Mouse (Mus musculus): Measurements from ENCODE around the gene Proca1. TPM values are rescaled to one million over a fixed set of nuclear protein-coding genes. Genes with fewer than 3 reads are reported as not detected.

The Proca1 gene
- polyA plus RNA-seq, 1 experiment from 2014 or later = 1.3 TPM

DNA sequence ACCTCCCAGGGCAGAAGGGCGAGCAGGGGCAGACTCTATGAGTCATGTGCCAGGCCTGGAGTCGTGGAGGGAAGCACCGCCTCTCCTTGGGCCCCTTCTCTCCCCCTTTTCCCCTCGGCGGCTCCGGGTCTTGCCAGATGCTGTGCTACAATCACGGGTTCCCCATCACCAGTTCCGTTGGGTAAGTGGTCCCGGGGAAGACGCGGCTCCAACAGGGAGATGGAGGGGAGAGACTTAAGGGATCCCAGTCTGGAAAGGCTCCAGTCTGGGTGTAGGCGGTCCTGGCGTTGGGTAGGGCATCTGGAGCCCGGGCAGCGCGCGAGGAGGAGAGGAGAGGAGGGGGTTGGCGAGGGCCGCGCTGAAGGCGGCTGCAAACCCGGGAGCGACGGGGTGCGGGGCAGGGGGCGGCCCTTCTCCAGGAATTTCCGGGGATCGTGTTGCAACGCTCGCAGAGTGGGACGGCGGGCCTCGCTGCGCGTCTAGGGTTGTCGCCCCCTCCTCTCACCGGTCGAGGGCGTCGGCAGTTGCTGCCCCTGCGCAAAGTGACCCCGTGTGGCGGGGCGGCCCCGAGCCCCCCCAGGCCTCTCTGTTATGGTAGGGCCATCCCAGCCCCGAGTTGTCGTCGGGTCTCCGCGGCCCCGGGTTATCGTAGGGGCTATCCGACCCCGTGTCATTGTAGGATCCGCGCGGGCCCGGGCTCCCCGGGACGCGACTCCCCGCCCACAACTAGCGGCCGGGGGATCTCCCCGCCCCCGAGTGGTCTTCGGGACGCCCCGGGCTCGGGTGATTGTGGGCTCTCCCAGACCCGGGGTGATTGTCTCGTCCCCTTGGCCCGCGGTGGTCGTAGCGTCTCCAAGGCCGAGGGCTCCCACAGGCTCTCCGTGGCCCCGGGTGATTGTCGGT, 4.6 kb upstream of the Proca1 start, which contains the start of gene Rab34:
Gene Rab34, plus strand, starts transcription at position 100 of the 903 bp plus-strand sequence.
- H3K27ac ChIP-seq = peak within 1 kb of the TSS; percentile 94
- H3K4me3 ChIP-seq = peak within 1 kb of the TSS; percentile 60
- peak; percentile 83 for ATAC-seq
- no peaks in the 10 kb centered on the region for H3K9me3 ChIP-seq (replicated peaks)
- under 1% methylated on average over 78 of the region's 80 CpGs for whole genome bisulfite sequencing
- H3K4me2 ChIP-seq = peak within 1 kb of the TSS; percentile 65
- peak within 1 kb of the TSS; percentile 82 for H3K9ac ChIP-seq
- H3K36me3 ChIP-seq (ENCODE audit: poor library complexity, severe bottlenecking) = peaks cover 33% of the 10 kb centered on the region
- peaks cover 21% of the 10 kb centered on the region for H3K4me1 ChIP-seq
- no peaks in the 10 kb centered on the region for H3K27me3 ChIP-seq

GRCm38 (mm10) chr11:78189234-78190040, 3.8 kb upstream of the Proca1 start:
- Histone ChIP-seq H3K4me3 (peak overlapping the region; percentile 60), H3K27me3 (no peaks in the 10 kb centered on the region), H3K9ac (peak overlapping the region; percentile 82), H3K36me3 (ENCODE audit: poor library complexity, severe bottlenecking) (peaks cover 33% of the 10 kb centered on the region), H3K4me1 (peaks cover 20% of the 10 kb centered on the region), H3K4me2 (peak overlapping the region; percentile 65), H3K9me3 (replicated peaks) (no peaks in the 10 kb centered on the region), H3K27ac (peak overlapping the region; percentile 94)
- under 1% methylated on average over 41 of the region's 42 CpGs for WGBS
- ATAC-seq = peak; percentile 85

DNA sequence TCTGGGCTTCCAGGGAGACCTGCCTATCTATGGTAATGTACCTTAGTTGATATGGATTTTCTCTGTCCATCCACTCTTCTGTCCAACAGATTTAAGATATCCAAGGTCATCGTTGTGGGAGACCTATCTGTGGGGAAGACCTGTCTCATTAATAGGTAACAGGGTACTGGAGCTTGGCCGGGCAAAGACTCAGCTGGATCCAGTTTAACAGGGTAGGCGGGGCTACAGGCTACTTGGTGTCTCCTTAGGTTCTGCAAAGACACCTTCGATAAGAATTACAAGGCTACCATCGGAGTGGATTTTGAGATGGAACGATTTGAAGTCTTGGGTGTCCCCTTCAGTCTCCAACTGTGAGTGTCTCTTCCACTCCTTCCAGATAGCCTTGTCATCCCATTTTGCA, 3.2 kb upstream of the Proca1 start:
- peak overlapping the region; percentile 94 for H3K27ac ChIP-seq
- no peak overlapping the region for H3K9ac ChIP-seq

GRCm38 (mm10) chr11:78194411-78195100, 1.4 kb downstream of the Proca1 start:
- peak overlapping the region; percentile 55 for H3K4me2 ChIP-seq
- WGBS = 4% methylated on average over 30 of the region's 30 CpGs
- H3K9me3 ChIP-seq (replicated peaks) = no peaks in the 10 kb centered on the region
- H3K36me3 ChIP-seq (ENCODE audit: poor library complexity, severe bottlenecking) = peaks cover 33% of the 10 kb centered on the region
- H3K9ac ChIP-seq = peak overlapping the region; percentile 37; the same call in 1 of the 2 replicates
- H3K4me1 ChIP-seq = peaks cover 19% of the 10 kb centered on the region
- peak; percentile 52; the same call in 1 of the 2 replicates for ATAC-seq
- no peaks in the 10 kb centered on the region for H3K27me3 ChIP-seq
- H3K4me3 ChIP-seq = peak overlapping the region; percentile 33
- no peak overlapping the region for H3K27ac ChIP-seq

More for the DNA sequence above, 3.2 kb upstream of the Proca1 start:
- Histone ChIP-seq H3K27me3 (no peaks in the 10 kb centered on the region), H3K36me3 (ENCODE audit: poor library complexity, severe bottlenecking) (peaks cover 33% of the 10 kb centered on the region), H3K4me3 (peak overlapping the region; percentile 60), H3K4me2 (peak overlapping the region; percentile 65), H3K9me3 (replicated peaks) (no peaks in the 10 kb centered on the region), H3K4me1 (peaks cover 26% of the 10 kb centered on the region)
- no peak for ATAC-seq
- WGBS = 75% methylated on average over 6 of the region's 6 CpGs

DNA sequence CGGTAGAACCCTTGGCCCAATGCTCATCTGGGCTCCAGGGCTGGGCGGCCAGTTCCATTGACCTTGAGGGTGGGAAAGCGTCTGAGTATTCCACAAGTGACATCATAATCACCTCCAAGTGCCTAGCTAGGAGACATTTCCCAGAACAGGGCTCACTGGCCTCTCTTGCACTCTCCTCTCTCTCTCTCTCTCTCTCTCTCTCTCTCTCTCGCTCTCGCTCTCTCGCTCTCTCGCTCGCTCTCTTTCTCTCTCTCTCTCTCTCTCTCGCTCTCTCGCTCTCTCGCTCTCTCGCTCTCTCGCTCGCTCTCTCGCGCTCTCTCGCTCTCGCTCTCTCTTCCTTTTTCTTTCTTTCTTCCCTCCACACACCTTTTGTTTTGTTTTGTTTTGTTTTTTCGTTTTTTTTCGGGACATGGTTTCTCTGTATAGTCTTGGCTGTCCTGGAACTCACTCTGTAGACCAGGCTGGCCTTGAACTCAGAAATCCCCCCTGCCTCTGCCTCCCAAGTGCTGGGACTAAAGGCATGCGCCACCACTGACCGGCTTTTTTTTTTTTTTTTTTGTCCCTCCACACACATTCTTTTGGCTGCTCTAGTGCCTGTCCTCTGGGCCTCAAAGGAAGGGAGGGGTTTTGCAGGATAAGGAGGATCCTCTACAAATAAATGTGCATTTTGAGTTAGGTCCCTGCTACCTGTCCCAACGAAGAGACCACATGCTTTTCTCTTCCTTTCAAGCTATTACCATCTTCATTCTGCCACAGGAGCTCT, 2.1 kb downstream of the Proca1 start:
- no peaks in the 10 kb centered on the region for H3K9me3 ChIP-seq (replicated peaks)
- no peaks in the 10 kb centered on the region for H3K27me3 ChIP-seq
- WGBS = 54% methylated on average over 23 of the region's 23 CpGs
- ATAC-seq = no peak
- peaks cover 32% of the 10 kb centered on the region for H3K36me3 ChIP-seq (ENCODE audit: poor library complexity, severe bottlenecking)
- H3K9ac ChIP-seq = 0 out of 2 replicates have a peak overlapping the region, but pooled peaks have one; percentile 37
- H3K4me3 ChIP-seq = peak overlapping the region; percentile 33
- no peak overlapping the region for H3K27ac ChIP-seq
- peak overlapping the region; percentile 55 for H3K4me2 ChIP-seq
- H3K4me1 ChIP-seq = peaks cover 12% of the 10 kb centered on the region

- H3K27ac ChIP-seq = no peak overlapping the region
- no peak for ATAC-seq
- H3K4me2 ChIP-seq = no peak overlapping the region
- WGBS = 93% methylated on average over 3 of the region's 3 CpGs
- no peak overlapping the region for H3K9ac ChIP-seq
- H3K4me1 ChIP-seq = no peaks in the 10 kb centered on the region
- H3K4me3 ChIP-seq = no peak overlapping the region
- no peaks in the 10 kb centered on the region for H3K9me3 ChIP-seq (replicated peaks)
- H3K27me3 ChIP-seq = no peaks in the 10 kb centered on the region
- H3K36me3 ChIP-seq (ENCODE audit: poor library complexity, severe bottlenecking) = peaks cover 38% of the 10 kb centered on the region
Observed at GRCm38 (mm10) chr11:78202372-78202771, 9.2 kb downstream of the Proca1 start.

DNA sequence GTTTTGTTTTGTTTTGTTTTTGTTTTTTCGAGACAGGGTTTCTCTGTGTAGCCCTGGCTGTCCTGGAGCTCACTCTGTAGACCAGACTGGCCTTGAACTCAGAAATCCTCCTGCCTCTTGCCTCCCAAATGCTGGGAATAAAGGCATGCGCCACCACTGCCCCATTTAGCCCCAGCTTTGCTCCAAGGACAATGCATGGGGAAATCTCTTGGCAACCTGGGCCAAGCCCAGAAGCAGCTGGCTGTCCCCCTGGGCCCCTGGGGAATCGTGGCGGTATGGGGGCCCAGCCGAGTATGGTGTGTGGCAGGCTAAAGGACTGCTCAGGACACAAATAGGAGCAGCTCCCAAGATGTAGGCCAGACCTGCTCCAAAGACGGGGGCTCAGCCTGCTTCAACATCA, 11.1 kb downstream of the Proca1 start:
- 0 out of 2 replicates have a peak overlapping the region, but pooled peaks have one; percentile 9 for H3K9ac ChIP-seq
- H3K27me3 ChIP-seq = no peaks in the 10 kb centered on the region
- no peaks in the 10 kb centered on the region for H3K4me1 ChIP-seq
- no peak overlapping the region for H3K4me2 ChIP-seq
- H3K4me3 ChIP-seq = no peak overlapping the region
- no peak overlapping the region for H3K27ac ChIP-seq
- WGBS = 87% methylated on average over 6 of the region's 6 CpGs
- ATAC-seq = no peak
- peaks cover 57% of the 10 kb centered on the region for H3K36me3 ChIP-seq (ENCODE audit: poor library complexity, severe bottlenecking)
- no peaks in the 10 kb centered on the region for H3K9me3 ChIP-seq (replicated peaks)

DNA sequence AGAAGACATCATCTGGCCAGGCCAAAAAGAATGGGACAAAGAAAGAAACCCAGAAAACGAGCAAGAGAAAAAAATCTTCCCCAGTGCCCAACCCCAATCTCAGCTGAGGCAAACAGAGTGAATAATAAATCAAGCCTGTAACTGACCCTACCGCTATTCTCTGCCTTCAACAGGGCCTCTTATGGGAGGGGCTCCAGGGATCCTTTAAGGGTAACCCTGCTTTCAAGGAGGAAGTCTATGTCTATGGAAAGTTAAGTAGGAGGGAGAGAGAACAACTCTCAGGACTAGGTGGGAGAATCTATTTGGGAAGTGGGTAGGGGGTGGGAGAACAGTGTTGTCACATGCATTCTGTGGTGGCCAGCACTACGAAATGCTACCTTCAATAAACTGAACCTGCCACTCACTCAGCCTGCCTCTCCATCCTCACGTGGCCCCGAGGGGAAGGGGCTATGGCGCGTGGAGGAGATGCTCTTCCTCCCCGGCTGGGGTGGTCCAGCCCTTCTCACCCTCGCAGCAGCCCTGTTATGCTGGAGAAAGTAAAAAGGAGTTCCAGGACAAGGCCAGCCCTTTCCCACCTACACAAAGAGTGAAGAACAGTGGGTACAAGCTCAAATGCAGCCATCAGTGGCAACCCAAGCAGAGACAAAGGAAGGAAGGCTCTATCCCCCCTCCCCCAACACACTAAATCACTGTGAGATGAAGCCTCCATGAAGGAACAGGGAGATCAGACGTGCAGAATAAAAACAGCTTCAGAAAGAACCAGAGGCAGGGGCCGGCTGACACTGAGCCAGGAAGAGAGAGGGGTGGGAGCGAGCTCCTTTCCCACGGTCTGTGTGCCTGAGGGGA, 12.4 kb downstream of the Proca1 start:
- Histone ChIP-seq H3K36me3 (ENCODE audit: poor library complexity, severe bottlenecking) (peaks cover 70% of the 10 kb centered on the region), H3K4me1 (no peaks in the 10 kb centered on the region), H3K4me3 (no peak overlapping the region), H3K27me3 (no peaks in the 10 kb centered on the region), H3K9ac (no peak overlapping the region), H3K9me3 (replicated peaks) (no peaks in the 10 kb centered on the region), H3K27ac (peak overlapping the region; percentile 48; the same call in 1 of the 2 replicates), H3K4me2 (no peak overlapping the region)
- ATAC-seq = no peak
- 72% methylated on average over 13 of the region's 13 CpGs for WGBS

GRCm38 (mm10) chr11:78207190-78207589, 14.0 kb downstream of the Proca1 start:
- H3K4me3 ChIP-seq = no peak overlapping the region
- no peak overlapping the region for H3K4me2 ChIP-seq
- ATAC-seq = no peak
- no peaks in the 10 kb centered on the region for H3K9me3 ChIP-seq (replicated peaks)
- H3K4me1 ChIP-seq = no peaks in the 10 kb centered on the region
- H3K36me3 ChIP-seq (ENCODE audit: poor library complexity, severe bottlenecking) = peaks cover 86% of the 10 kb centered on the region
- 93% methylated on average over 7 of the region's 7 CpGs for WGBS
- no peak overlapping the region for H3K9ac ChIP-seq
- no peaks in the 10 kb centered on the region for H3K27me3 ChIP-seq
- H3K27ac ChIP-seq = no peak overlapping the region; the same call in 1 of the 2 replicates

GRCm38 (mm10) chr11:78209886-78210285, 16.7 kb downstream of the Proca1 start:
- no peak for ATAC-seq
- Histone ChIP-seq H3K4me3 (no peak overlapping the region), H3K27me3 (no peaks in the 10 kb centered on the region), H3K9me3 (replicated peaks) (no peaks in the 10 kb centered on the region), H3K4me2 (no peak overlapping the region), H3K9ac (no peak overlapping the region), H3K4me1 (no peaks in the 10 kb centered on the region), H3K36me3 (ENCODE audit: poor library complexity, severe bottlenecking) (peaks cover 100% of the 10 kb centered on the region), H3K27ac (no peak overlapping the region)
- 96% methylated on average over 6 of the region's 6 CpGs for WGBS
